Mouse (Mus musculus) ES-E14 (cell line): Measurements from ENCODE around the gene Pde4d. TPM values are rescaled to one million over a fixed set of nuclear protein-coding genes. Genes with fewer than 3 reads are reported as not detected.

Source experiments
- DNase-seq: peaks from one replicate; pipeline ENCODE4 v3.0.0-alpha.2; 2013; ENCODE audit warnings: low read depth, low spot score
- H3K27ac ChIP-seq: 2 replicates; pipeline ENCODE4 v1.5.1; 2012; ENCODE audit warnings: low read depth, mild to moderate bottlenecking, low read length, moderate library complexity, mixed read lengths; ENCODE audit not compliant: poor library complexity, insufficient read depth, severe bottlenecking
- H3K36me3 ChIP-seq: 2 replicates; pipeline ENCODE4 v1.6.1; 2012; ENCODE audit warnings: mild to moderate bottlenecking, low read length, moderate library complexity, mixed read lengths; ENCODE audit not compliant: control insufficient read depth, poor library complexity, insufficient read depth, severe bottlenecking
- H3K4me1 ChIP-seq, 2 experiments: fragments of 150-350 bp in 1 of 2; sonication (generic) in 1 of 2; 2 replicates each; pipeline ENCODE4 v1.6.1; 2012; ENCODE audit warnings: low read length in 2 of 2, mild to moderate bottlenecking in 1 of 2, mixed read lengths in 1 of 2; ENCODE audit not compliant: control insufficient read depth in 2 of 2, insufficient read depth in 2 of 2, poor library complexity in 1 of 2
- H3K4me3 ChIP-seq, 2 experiments: fragments of 150-350 bp in 1 of 2; sonication (generic) in 1 of 2; 2 replicates each; pipeline ENCODE4 v1.5.1; 2012; ENCODE audit warnings: low read length in 2 of 2, low read depth in 1 of 2, mild to moderate bottlenecking in 1 of 2, mixed read lengths in 1 of 2; ENCODE audit not compliant: insufficient read depth in 1 of 2, poor library complexity in 1 of 2, severe bottlenecking in 1 of 2
- H3K9ac ChIP-seq: 2 replicates; pipeline ENCODE4 v1.6.1; 2012; ENCODE audit warnings: low read depth, mild to moderate bottlenecking, low read length, mixed read lengths; ENCODE audit not compliant: poor library complexity, insufficient read depth, severe bottlenecking
- H3K9me3 ChIP-seq: fragments of 150-350 bp; sonication (generic); 2 replicates; pipeline ENCODE4 v1.6.1; 2012; ENCODE audit warnings: low read depth, mild to moderate bottlenecking, low read length; ENCODE audit not compliant: control insufficient read depth, insufficient read depth
- CHD2 ChIP-seq: IDR thresholded peaks from 2 replicates; pipeline ENCODE4 v1.6.1; 2014; ENCODE audit warnings: mild to moderate bottlenecking, low read depth, low read length, inconsistent platforms
- HCFC1 ChIP-seq: IDR thresholded peaks from 2 replicates; pipeline ENCODE4 v1.6.1; 2012; ENCODE audit warnings: low read length, inconsistent platforms, borderline replicate concordance; ENCODE audit not compliant: insufficient read depth
- MAFK ChIP-seq: IDR thresholded peaks from 2 replicates; pipeline ENCODE4 v1.6.1; 2014; ENCODE audit warnings: mild to moderate bottlenecking, low read depth, low read length, inconsistent platforms; ENCODE audit not compliant: insufficient read depth
- ZC3H11A ChIP-seq: IDR thresholded peaks from 2 replicates; pipeline ENCODE4 v1.6.1; 2012; ENCODE audit warnings: low read depth, mild to moderate bottlenecking, inconsistent platforms, low read length, borderline replicate concordance
- ZNF384 ChIP-seq: IDR thresholded peaks from 2 replicates; pipeline ENCODE4 v1.6.1; 2012; ENCODE audit warnings: low read depth, low read length, inconsistent platforms
- in situ Hi-C, 2 experiments: fragments of 600-800 bp; cut with MboI; formaldehyde crosslinking; loops; one replicate each; pipeline ENCODE4 v1.15.1; 2025; ENCODE audit warnings: low sequenced_read_pairs in 2 of 2, inconsistent platforms in 1 of 2; ENCODE audit not compliant: unreplicated experiment in 2 of 2
- total RNA-seq: library from RNA; depleted of rRNA; stranded (reverse); fragments of 300-350 nt; gene quantifications from 2 replicates; pipeline ENCODE4 v1.2.3, GENCODE M21; 2012

The Pde4d gene
- total RNA-seq, 1 experiment = 10.4 TPM

GRCm38 (mm10) chr13:109902855-109903763 is 1453.4 kb downstream of the Pde4d start:
- H3K9me3 ChIP-seq = no peaks in the 10 kb centered on the region
- in situ Hi-C loops = loop anchor here in 1 of 2 experiments (25.0 kb wide), 1 partner anchor 291 kb away; no protein-coding TSS in a partner anchor
- H3K27ac ChIP-seq = no peak overlapping the region

DNA sequence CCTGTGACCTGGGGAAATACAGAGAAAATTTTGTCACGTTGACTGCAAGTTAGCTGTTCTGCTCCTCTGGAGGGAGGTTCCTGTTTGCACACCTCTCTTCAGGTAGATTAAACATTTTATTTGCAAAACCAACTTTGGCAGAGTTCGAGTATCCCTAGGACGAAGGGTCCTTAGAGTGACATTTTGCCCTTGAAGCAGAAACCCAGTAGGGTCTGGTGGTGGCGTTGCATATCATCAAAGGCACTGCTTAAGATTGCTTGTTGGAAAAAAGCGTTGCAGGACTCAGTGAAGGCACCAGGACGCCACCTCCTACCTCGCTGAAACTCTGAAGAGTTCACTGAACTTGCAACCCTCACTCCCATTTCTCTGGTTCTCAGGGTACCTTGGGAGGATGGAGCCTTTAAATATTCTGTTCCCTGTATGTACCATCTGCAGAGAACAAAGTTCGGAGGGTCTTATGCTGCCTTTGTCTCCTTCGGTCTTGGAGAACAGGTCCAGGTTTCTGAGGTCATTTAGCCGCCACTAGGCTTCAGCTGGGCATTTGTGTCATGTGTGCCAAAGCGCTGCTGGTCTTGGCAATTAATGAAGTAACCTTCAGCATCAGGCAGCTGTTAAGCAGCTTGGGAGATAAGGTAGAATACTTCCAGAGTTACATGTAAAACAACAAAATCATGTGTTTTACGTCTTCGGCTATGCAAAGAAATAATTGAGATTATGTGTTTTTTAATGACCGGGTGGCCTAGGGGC is 1454.2 kb downstream of the Pde4d start:
- Histone ChIP-seq H3K4me1 (no peaks in the 10 kb centered on the region), H3K36me3 (no peaks in the 10 kb centered on the region), H3K4me3 (peak overlapping the region; percentile 82), H3K9me3 (no peaks in the 10 kb centered on the region), H3K27ac (no peak overlapping the region), H3K9ac (peak overlapping the region; percentile 77; the same call in 1 of the 2 replicates)
- no peak for TF ChIP-seq CHD2
- TF ChIP-seq MAFK = no peak
- TF ChIP-seq ZNF384 = no peak
- TF ChIP-seq HCFC1 = no peak
- no peak for TF ChIP-seq ZC3H11A
- in situ Hi-C loops = loop anchor here in 1 of 2 experiments (25.0 kb wide), 1 partner anchor 292 kb away; no protein-coding TSS in a partner anchor
- DNase-seq = no peak

More at GRCm38 (mm10) chr13:109902855-109903763, 1453.4 kb downstream of the Pde4d start:
- Histone ChIP-seq H3K4me3 (peak overlapping the region; percentile 82), H3K4me1 (no peaks in the 10 kb centered on the region), H3K36me3 (no peaks in the 10 kb centered on the region), H3K9ac (peak overlapping the region; percentile 77)
- peak; percentile 36 for DNase-seq
- TF ChIP-seq CHD2 = no peak
- TF ChIP-seq ZNF384 = no peak
- TF ChIP-seq MAFK = no peak
- no peak for TF ChIP-seq ZC3H11A
- TF ChIP-seq HCFC1 = no peak

GRCm38 (mm10) chr13:109906342-109906888 is 1456.7 kb downstream of the Pde4d start:
- no peak for TF ChIP-seq ZNF384
- TF ChIP-seq MAFK = no peak
- no peak for TF ChIP-seq ZC3H11A
- TF ChIP-seq HCFC1 = no peak
- TF ChIP-seq CHD2 = no peak
- DNase-seq = no peak
- no peak overlapping the region for H3K9ac ChIP-seq
- H3K4me3 ChIP-seq = no peak overlapping the region
- H3K9me3 ChIP-seq = no peaks in the 10 kb centered on the region
- in situ Hi-C loops = loop anchor here in 1 of 2 experiments (25.0 kb wide), 1 partner anchor 294 kb away; no protein-coding TSS in a partner anchor
- H3K27ac ChIP-seq = no peak overlapping the region
- H3K4me1 ChIP-seq = no peaks in the 10 kb centered on the region
- H3K36me3 ChIP-seq = no peaks in the 10 kb centered on the region

- no peak overlapping the region for H3K27ac ChIP-seq
- H3K4me1 ChIP-seq = 0 out of 4 replicates have a peak, but pooled peaks cover 0 to 2% of the 10 kb centered on the region in 2 experiments
- no peak overlapping the region for H3K9ac ChIP-seq
- TF ChIP-seq CHD2 = no peak
- no peak for TF ChIP-seq HCFC1
- TF ChIP-seq ZC3H11A = peak; percentile 26; the same call in 1 of the 2 replicates
- no peaks in the 10 kb centered on the region for H3K9me3 ChIP-seq
- in situ Hi-C loops = loop anchor here in 1 of 2 experiments (25.0 kb wide), 1 partner anchor 295 kb away; no protein-coding TSS in a partner anchor
- no peak overlapping the region for H3K4me3 ChIP-seq
- H3K36me3 ChIP-seq = no peaks in the 10 kb centered on the region
- peak; percentile 57 for DNase-seq
These were observed 1457.9 kb downstream of the Pde4d start for GRCm38 (mm10) chr13:109907634-109908033.
